Mouse (Mus musculus): ENCODE results near the gene Coil.

DNA sequence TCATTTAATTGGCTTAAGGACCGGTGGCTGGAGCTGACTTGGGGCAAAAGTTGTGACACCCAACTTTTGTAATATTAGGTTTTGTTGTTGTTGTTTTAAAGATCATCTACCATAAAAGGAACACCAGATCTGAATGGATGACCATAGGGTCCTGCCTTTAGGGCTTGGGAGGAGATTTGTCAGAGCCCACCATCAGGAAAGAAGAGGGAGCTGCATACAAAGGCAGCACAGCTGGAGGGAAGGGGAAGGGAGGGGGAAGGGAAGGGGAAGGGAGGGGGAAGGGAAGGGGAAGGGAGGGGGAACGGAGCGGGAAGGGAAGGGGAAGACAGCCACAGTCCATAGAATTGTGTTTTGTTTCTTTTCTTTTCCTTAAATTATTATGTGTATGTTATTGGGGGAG, 28.4 kb downstream of the Coil start:
- TF ChIP-seq CTCF (conservative IDR thresholded peaks at IDR 0.05; ENCODE audit: insufficient read depth, insufficient read length, low read depth, low read length) (no peak), POLR2A (IDR thresholded peaks at IDR 0.05; ENCODE audit: low read depth, low read length) (no peak)
